Mouse (Mus musculus): ENCODE results near the gene Cdipt.

The Cdipt gene

DNA sequence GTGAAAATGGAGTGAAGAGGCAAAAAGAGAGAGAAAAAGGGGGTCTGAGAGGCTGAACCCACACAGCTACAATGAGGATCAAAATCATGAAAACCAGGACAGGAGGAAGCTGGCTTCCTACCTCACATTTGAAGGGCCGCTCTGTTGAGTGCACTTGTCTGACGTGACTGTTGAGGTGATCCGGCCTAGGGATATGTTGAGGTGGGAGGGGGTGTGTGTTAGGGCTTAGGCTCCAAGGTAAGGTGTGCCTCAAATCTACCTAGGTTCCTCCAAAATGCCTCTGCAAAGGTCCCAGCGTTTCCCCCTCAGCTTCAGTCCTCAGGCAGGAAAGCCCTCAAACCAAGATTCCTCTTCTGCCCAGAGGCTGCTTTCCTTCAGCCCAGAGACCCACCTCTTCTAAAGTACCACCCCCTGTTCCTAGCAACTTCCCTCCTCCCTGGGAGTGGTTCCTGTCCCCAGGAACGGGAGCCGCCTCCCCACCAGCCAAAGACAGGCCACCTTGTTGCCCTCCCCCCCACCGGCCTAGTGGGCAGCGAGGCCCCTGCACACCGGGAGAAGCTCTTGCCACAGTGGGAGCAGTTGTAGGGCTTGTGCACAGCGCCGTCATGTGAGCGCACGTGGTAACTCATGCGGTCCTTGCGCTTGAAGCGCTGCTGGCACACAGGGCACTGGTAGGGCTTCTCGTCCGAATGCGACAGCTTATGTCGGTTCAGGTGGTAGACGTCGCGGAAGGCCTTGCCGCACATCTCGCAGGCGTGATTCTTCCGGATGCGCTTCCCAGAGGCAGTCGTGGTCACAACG, 49.2 kb downstream of the Cdipt start:
- peak; percentile 82 for DNase-seq (ENCODE audit: inconsistent ontology term)

DNA sequence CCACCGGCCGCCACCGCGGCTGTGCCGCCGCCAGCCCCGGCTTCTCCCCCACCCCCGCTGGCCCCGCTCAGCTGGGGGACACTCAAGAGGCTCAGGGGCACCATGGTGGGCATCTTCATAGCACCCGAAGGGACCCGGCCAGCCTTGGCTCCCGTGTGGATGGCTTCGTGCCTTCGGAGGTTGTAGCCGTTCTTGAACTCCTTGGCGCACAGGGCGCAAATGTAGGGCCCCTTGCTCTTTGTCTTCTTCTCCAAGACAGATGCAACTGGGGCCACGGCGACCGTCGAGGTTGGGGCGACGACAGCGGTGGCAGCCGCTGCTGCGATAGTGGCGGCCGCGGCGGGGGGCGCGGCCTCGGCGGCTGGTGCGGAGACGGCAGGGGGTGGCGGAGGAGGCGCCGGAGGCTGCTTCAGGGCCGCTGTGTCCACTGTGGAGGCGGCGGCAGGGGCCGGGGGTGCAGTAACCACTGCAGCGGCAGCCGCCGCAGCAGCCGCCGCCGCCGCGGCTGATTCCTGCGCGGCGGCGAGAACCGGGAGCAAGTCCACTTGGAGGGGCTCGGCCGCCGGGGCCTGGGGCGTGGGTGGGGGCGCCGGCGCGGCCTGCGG, 49.9 kb downstream of the Cdipt start:
- DNase-seq (ENCODE audit: inconsistent ontology term): peak; percentile 65

- no peak for DNase-seq (ENCODE audit: inconsistent ontology term)
These were observed 50.5 kb downstream of the Cdipt start for GRCm38 (mm10) chr7:127026161-127026600.

- DNase-seq (ENCODE audit: inconsistent ontology term): no peak
These were observed 50.9 kb downstream of the Cdipt start for GRCm38 (mm10) chr7:127026616-127026983.

DNA sequence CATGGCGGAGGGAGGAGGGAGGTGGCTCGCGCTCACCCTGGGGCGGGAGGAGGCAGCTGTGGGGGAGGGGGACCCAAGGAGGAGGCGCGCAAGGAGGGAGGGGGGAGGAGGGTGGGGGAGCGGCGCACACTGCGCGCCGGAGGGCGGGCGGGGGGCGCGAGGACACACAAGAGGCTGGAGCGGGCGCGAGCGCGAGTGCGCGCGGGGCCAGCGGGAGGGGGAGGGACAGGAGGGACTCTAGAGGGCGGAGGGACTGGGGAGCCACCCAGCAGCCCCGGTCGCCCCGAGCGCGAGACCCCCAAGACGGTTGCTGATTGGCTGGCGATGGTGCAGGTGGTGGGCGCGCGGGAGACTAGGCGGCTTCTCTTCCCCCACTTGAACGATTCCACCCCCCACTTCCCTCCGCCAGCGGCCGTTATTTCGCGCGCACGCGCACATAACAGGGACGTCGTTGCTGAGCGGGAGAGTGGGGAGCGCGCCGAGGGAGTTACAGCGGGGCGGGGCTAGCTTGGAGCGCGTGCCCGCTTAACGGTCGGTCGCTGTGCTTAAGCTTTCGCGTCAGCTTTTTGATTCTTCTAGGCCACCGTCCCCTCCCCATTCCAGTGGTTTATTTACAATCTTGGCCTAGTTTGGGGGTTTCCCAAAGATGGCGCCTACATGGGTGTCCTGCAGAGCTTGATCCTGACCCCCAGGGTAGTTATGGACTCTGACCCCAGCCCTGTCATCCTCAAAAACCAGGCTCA, 51.4 kb downstream of the Cdipt start, which contains the start of gene Maz:
Maz (minus strand) TSS at position 54 of the 743 bp plus-strand sequence.
- peak; percentile 100 for DNase-seq (ENCODE audit: inconsistent ontology term)

DNA sequence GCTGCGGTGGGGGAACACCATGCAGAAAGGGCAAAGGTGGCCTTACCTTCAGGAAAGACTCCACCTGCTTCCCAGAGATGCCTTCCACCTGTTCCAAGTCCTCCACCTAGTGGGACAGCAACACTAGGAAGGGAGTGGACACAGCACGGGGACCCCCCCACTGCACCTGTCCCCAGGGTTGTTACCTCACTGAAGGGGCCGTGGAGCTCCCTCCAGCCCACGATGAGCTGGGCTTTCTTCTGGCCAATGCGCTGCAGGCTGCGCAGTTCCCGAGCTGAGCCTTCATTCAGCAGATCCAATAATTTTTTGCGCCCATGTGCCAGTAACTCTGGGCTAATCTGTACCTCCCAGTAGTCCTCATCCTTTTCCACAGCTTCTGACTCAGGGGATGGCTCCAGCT, 52.2 kb downstream of the Cdipt start:
- peak; percentile 38 for DNase-seq (ENCODE audit: inconsistent ontology term)
